Mouse (Mus musculus) forebrain, embryonic 10.5 days (tissue): Measurements from ENCODE around the gene Ptprd. TPM values are rescaled to one million over a fixed set of nuclear protein-coding genes. Genes with fewer than 3 reads are reported as not detected.
A peak's percentile ranks its signal among the peaks of the same experiment; 100 is the strongest.

Source experiments
- DNase-seq: peaks from one replicate; pipeline ENCODE4 v3.0.0-alpha.2; 2017; ENCODE audit warnings: low spot score; ENCODE audit errors: extremely low spot score
- H3K27ac ChIP-seq: fragments of 300-500 bp; sonication (generic); 2 replicates; pipeline ENCODE4 v1.5.1; 2016; ENCODE audit warnings: mild to moderate bottlenecking
- H3K27me3 ChIP-seq: fragments of 300-500 bp; sonication (generic); 2 replicates; pipeline ENCODE4 v1.6.1; 2016; ENCODE audit warnings: mild to moderate bottlenecking; ENCODE audit not compliant: poor library complexity, severe bottlenecking
- H3K36me3 ChIP-seq: fragments of 300-500 bp; sonication (generic); replicated peaks from 2 replicates; pipeline ENCODE4 v1.6.1; 2016; ENCODE audit warnings: mild to moderate bottlenecking, moderate library complexity
- H3K4me1 ChIP-seq: fragments of 300-500 bp; sonication (generic); 2 replicates; pipeline ENCODE4 v1.6.1; 2016
- H3K4me3 ChIP-seq: fragments of 300-500 bp; sonication (generic); 2 replicates; pipeline ENCODE4 v1.5.1; 2016; ENCODE audit warnings: mild to moderate bottlenecking, moderate library complexity
- H3K9me3 ChIP-seq: fragments of 300-500 bp; sonication (generic); 2 replicates; pipeline ENCODE4 v1.6.1; 2016; ENCODE audit warnings: mild to moderate bottlenecking, moderate library complexity
- WGBS: fragments of 180-500 bp; shearing (Covaris S2); methylation state at CpG from one replicate; pipeline ENCODE4 v1.1.7; 2016; 5-methylcytosine and 5-hydroxymethylcytosine counted together
- polyA plus RNA-seq: library from polyadenylated mRNA; unstranded; fragments of >200 nt; fragmentation: Nextera tagmentation; extraction: Ambion mirVana; gene quantifications from 2 replicates; pipeline ENCODE4 v1.2.1, GENCODE M21; 2016

Gene Ptprd
- polyA plus RNA-seq, 1 experiment from 2014 or later = 12.2 TPM

DNA sequence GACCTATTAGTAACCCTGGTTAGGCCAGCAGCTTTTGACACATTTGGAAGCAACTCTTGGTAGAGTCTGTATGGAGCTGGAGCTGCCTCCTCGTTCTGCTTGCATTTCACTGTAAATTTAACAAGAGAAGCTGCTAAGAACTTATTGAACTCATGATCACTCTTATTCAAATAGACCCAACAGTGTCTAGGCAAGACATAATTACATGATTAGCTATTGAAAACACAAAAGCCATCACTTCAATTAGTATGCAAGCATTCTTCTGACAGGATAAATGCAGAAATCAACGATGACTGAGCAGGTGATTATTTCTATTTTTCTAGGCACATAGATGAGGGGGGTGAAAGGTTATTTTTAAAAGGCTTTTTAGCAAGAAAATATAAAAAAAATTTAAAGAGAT, 1104.5 kb downstream of the Ptprd start:
- WGBS = 80% methylated on average over 2 of the region's 2 CpGs
- no peaks in the 10 kb centered on the region for H3K27me3 ChIP-seq
- H3K4me3 ChIP-seq = no peak overlapping the region
- 0 out of 2 replicates have a peak, but pooled peaks cover 4% of the 10 kb centered on the region for H3K4me1 ChIP-seq
- H3K27ac ChIP-seq = no peak overlapping the region
- no peak for DNase-seq
- H3K36me3 ChIP-seq = no peaks in the 10 kb centered on the region
- no peaks in the 10 kb centered on the region for H3K9me3 ChIP-seq

GRCm38 (mm10) chr4:77083165-77083564, 1128.6 kb downstream of the Ptprd start:
- WGBS = 50% methylated on average over 3 of the region's 3 CpGs
- H3K27me3 ChIP-seq = no peaks in the 10 kb centered on the region
- no peak overlapping the region for H3K27ac ChIP-seq
- H3K9me3 ChIP-seq = no peaks in the 10 kb centered on the region
- peak; percentile 30 for DNase-seq
- H3K36me3 ChIP-seq = no peaks in the 10 kb centered on the region
- no peaks in the 10 kb centered on the region for H3K4me1 ChIP-seq
- no peak overlapping the region for H3K4me3 ChIP-seq

GRCm38 (mm10) chr4:77077607-77078006, 1134.2 kb downstream of the Ptprd start:
- Histone ChIP-seq H3K4me3 (no peak overlapping the region), H3K36me3 (no peaks in the 10 kb centered on the region), H3K9me3 (no peaks in the 10 kb centered on the region), H3K27ac (no peak overlapping the region), H3K27me3 (no peaks in the 10 kb centered on the region), H3K4me1 (no peaks in the 10 kb centered on the region)
- no peak for DNase-seq
- WGBS = 80% methylated on average over 4 of the region's 4 CpGs

DNA sequence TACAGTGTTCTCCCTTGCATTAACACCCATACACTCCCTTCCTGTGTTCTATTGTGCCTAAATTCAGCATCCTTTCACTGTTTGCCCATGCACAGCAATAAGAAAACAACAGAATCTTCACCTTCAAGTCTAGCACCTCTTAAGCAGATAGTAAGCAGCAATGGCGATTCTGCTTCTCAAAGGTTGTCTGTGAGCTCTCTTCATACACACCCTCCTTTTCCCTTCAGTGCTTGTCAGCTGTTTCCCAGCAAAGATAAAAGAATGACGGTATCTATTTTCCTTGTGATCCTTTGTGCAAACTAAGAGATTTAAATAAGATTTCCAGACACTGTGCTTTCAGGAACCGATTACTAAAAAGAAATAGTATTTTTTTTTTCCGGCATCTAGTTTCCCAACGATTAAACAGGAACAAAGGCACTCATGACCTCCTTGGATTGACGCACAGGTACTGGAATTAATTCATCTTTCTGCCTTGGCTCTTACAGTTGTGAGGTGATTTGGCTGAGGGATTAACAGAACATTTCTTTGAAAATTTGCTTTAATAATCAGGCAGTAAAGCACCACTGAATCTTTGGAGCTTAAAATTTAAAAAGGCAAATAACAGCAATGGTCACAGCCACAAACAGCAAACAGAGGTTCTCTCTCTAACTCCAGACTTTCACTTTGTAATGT, 1161.1 kb downstream of the Ptprd start:
- H3K36me3 ChIP-seq = no peaks in the 10 kb centered on the region
- H3K4me3 ChIP-seq = no peak overlapping the region
- H3K9me3 ChIP-seq = no peaks in the 10 kb centered on the region
- WGBS = 69% methylated on average over 6 of the region's 6 CpGs
- no peak overlapping the region for H3K27ac ChIP-seq
- no peak for DNase-seq
- peaks cover 4% of the 10 kb centered on the region for H3K4me1 ChIP-seq
- H3K27me3 ChIP-seq = no peaks in the 10 kb centered on the region

- WGBS = 88% methylated on average over 1 of the region's 1 CpGs
- H3K36me3 ChIP-seq = no peaks in the 10 kb centered on the region
Measured at GRCm38 (mm10) chr4:77004483-77004882, 1207.3 kb downstream of the Ptprd start.

GRCm38 (mm10) chr4:76996172-76996571, 1215.6 kb downstream of the Ptprd start:
- DNase-seq = no peak
- no peaks in the 10 kb centered on the region for H3K36me3 ChIP-seq
- H3K9me3 ChIP-seq = no peaks in the 10 kb centered on the region
- H3K4me1 ChIP-seq = no peaks in the 10 kb centered on the region
- no peak overlapping the region for H3K4me3 ChIP-seq
- no peaks in the 10 kb centered on the region for H3K27me3 ChIP-seq
- no peak overlapping the region for H3K27ac ChIP-seq
- WGBS = 90% methylated on average over 4 of the region's 4 CpGs

More at GRCm38 (mm10) chr4:77004483-77004882, 1207.3 kb downstream of the Ptprd start:
- H3K27me3 ChIP-seq = no peaks in the 10 kb centered on the region
- H3K4me1 ChIP-seq = no peaks in the 10 kb centered on the region
- H3K4me3 ChIP-seq = no peak overlapping the region
- no peaks in the 10 kb centered on the region for H3K9me3 ChIP-seq
- DNase-seq = no peak
- H3K27ac ChIP-seq = no peak overlapping the region

GRCm38 (mm10) chr4:76989961-76990360, 1221.8 kb downstream of the Ptprd start:
- Histone ChIP-seq H3K4me1 (no peaks in the 10 kb centered on the region), H3K4me3 (no peak overlapping the region), H3K9me3 (no peaks in the 10 kb centered on the region), H3K36me3 (no peaks in the 10 kb centered on the region), H3K27ac (no peak overlapping the region), H3K27me3 (no peaks in the 10 kb centered on the region)
- WGBS = 97% methylated on average over 1 of the region's 1 CpGs
- no peak for DNase-seq

GRCm38 (mm10) chr4:76977056-76977809, 1234.5 kb downstream of the Ptprd start:
- whole genome bisulfite sequencing = 77% methylated on average over 3 of the region's 3 CpGs
- DNase-seq = no peak
- Histone ChIP-seq H3K4me1 (no peaks in the 10 kb centered on the region), H3K9me3 (no peaks in the 10 kb centered on the region), H3K4me3 (no peak overlapping the region), H3K27ac (no peak overlapping the region), H3K27me3 (no peaks in the 10 kb centered on the region), H3K36me3 (no peaks in the 10 kb centered on the region)

- DNase-seq = no peak
- Histone ChIP-seq H3K27me3 (no peaks in the 10 kb centered on the region), H3K36me3 (no peaks in the 10 kb centered on the region), H3K9me3 (no peaks in the 10 kb centered on the region), H3K4me3 (no peak overlapping the region), H3K4me1 (no peaks in the 10 kb centered on the region), H3K27ac (no peak overlapping the region)
- WGBS = 55% methylated on average over 3 of the region's 3 CpGs
Measured at GRCm38 (mm10) chr4:76948251-76948650, 1263.5 kb downstream of the Ptprd start.

DNA sequence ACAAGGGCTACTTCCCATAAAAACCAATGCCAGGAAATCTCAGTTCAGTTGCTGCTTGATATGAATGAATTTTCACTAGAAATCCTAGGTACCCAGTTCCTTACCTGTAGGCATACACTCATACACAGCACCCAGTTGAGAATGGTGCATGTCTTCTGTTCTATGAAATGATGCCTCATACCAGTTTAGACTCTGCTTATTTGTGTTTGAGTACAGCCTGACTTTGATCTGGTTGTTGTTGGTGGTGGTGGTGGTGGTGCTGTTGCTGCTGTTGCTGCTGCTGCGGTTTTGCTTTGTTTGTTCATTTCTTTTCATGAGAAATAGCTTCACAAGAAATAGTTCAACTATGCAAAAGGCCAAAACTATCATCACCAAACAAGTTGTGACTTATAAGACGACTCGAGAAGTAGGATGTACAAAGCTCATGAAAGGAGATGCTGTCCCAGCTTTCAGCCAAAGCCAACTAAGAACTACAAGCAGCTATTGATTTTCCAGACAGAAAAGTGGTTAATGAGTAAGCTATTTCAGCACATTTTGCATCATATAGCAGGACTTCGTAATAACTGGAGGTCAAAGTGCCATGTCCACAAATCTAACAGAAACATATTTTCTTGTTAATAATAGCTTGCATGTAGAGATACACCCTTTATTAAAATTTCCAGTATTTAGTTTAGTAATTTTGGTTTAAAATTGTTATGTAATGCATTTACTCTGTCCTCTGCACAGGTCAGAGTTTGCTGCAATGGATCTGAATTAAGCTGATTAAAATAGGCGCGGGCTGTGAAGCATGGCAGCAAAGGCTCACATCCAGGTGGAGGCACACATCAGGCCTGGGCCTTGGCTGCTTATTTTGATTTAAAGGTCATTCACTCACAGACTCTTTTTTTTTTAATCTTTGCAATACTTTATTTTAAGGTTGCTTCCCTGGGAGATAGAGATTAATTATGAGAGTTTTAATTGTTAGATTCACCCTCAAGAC, 1270.1 kb downstream of the Ptprd start:
- Histone ChIP-seq H3K27me3 (no peaks in the 10 kb centered on the region), H3K9me3 (no peaks in the 10 kb centered on the region), H3K4me3 (no peak overlapping the region), H3K27ac (no peak overlapping the region), H3K36me3 (no peaks in the 10 kb centered on the region), H3K4me1 (no peaks in the 10 kb centered on the region)
- no peak for DNase-seq
- 88% methylated on average over 6 of the region's 6 CpGs for WGBS

- Histone ChIP-seq H3K4me1 (no peaks in the 10 kb centered on the region), H3K9me3 (no peaks in the 10 kb centered on the region), H3K4me3 (no peak overlapping the region), H3K27ac (no peak overlapping the region), H3K27me3 (no peaks in the 10 kb centered on the region), H3K36me3 (no peaks in the 10 kb centered on the region)
- no peak for DNase-seq
- WGBS = 80% methylated on average over 2 of the region's 2 CpGs
Measured at GRCm38 (mm10) chr4:76931559-76931958, 1280.2 kb downstream of the Ptprd start.

GRCm38 (mm10) chr4:76913532-76914150, 1298.1 kb downstream of the Ptprd start:
- H3K27me3 ChIP-seq = no peaks in the 10 kb centered on the region
- no peaks in the 10 kb centered on the region for H3K4me1 ChIP-seq
- no peak overlapping the region for H3K27ac ChIP-seq
- no peaks in the 10 kb centered on the region for H3K9me3 ChIP-seq
- H3K4me3 ChIP-seq = no peak overlapping the region
- no peak for DNase-seq
- 79% methylated on average over 5 of the region's 5 CpGs for WGBS
- H3K36me3 ChIP-seq = no peaks in the 10 kb centered on the region
